Comparison of ENCODE assay signal across 8 mouse cellular contexts in the genomic region with DNA sequence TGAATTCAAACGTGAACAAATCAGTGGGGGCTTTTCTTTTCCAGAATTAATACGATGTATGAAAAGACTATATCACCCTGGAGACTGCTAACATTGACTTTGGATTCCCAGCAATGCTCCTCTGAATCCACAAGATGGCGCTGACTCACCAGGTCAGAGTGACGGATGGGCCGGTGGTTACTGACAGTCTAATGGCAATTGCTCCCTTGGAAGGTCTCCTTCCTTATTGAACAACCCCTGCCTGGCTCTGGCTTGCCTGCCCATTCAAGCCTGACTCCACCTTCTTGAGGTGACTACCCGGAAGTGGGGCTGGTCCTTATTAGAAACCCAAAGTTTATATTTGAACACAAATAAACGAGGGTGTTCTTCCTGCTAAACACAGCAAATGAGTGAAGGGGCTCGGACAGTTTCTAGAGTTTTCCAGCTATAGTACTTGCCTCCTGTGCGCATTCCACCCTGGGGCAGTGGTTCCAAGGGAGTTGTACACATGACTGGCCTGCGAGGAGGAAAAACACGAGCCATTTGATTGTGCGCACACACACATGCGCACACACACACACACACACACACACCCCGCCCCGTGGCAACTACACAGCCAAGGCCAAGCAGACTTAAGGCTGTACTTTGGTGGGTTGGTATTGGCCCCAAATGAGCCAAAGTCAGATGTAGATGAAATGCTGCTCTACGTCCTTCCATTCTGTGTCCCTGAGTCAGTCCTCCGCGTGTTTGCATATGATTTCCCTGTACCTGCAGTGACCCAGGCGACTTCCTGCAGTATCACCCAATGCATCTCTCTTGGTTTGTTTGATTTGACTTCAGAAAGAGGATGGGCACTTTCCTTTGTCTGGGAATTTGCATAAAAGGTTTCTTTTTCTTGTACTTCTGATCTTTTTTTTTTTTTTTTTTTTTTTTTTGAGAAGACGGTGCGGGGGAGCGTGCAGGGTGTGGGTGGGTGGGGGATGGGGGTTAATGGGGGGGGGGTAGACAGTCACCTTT. TPM values are rescaled to one million over a fixed set of nuclear protein-coding genes. Genes with fewer than 3 reads are reported as not detected.
A peak's percentile ranks its signal among the peaks of the same experiment; 100 is the strongest.
DNase-seq lines count a peak whose midpoint lies in the region.

No protein-coding gene starts in this region.

- intact Hi-C loops in heart, postnatal 10 days (cut with DNase I): loop anchor here (1.0 kb wide), 2 partner anchors 30 to 161 kb away; no protein-coding TSS in a partner anchor

- peak; percentile 49 to 82 for DNase-seq in adrenal gland, adult (ENCODE audit: inconsistent age in 2 of 2, low spot score in 1 of 2)
- DNase-seq in adrenal gland, adult 8-10 months: no peak
- peak; percentile 75 for DNase-seq in CD4-positive, CD25-positive, alpha-beta regulatory T cell, adult 2 months (ENCODE audit: low read depth, low spot score)
- peak; percentile 55 for DNase-seq in cerebellum, adult 18-20 months
- peak; percentile 64 to 76 for DNase-seq in heart, postnatal 10 days
- DNase-seq in kidney, postnatal 14 days: peak; percentile 73
- peak; percentile 60 for DNase-seq in lung, postnatal 14 days
- peak; percentile 62 to 69 for DNase-seq in right cerebral cortex, postnatal 10 days (ENCODE audit: low spot score in 2 of 2)

RNA-seq across cellular contexts. Expression of a gene that starts 15.4 kb away (rescaled TPM):
- 10 to 100 TPM; 67.1 to 80.6 (median 71.1) TPM for total RNA-seq in adrenal gland, adult 8-10 months (2022)
- total RNA-seq in heart, postnatal 10 days (2021): 10 to 100 TPM; 38.2 to 42.1 TPM

RNA-seq across cellular contexts. Expression of a gene that starts 17.7 kb away (rescaled TPM):
- total RNA-seq in adrenal gland, adult 8-10 months (2022): 10 to 100 TPM; 16.1 to 56.7 (median 33.1) TPM
- total RNA-seq in heart, postnatal 10 days (2021): 10 to 100 TPM; 58.1 to 68.9 TPM
